Mouse (Mus musculus) MN1 (cell line): ENCODE data around the gene Gpr39.

Experiments used
- DNase-seq: peaks from one replicate; pipeline ENCODE4 v3.0.0-alpha.2; 2016; ENCODE audit warnings: low spot score

Gpr39 gene

DNA sequence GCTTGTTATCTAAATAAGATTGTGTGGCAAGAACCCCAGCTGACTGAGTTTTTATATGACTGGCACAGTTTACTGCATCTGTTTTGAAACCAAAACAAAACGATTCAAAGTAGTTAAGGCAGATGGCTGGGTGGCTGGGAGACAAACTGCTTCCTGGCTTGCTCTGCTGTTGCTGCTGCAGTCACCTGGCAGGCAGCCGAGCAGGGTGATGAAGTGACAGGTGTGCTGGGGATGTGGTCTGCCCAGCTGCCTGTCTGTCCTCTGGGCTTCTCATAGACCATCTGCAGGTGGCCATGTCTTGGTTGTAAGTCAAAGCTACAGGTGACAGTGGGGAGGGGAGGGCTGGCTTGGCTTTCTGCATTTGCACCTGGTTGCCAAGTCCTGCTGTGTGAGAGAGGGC lies 131.6 kb downstream of the Gpr39 start:
- no peak for DNase-seq

DNA sequence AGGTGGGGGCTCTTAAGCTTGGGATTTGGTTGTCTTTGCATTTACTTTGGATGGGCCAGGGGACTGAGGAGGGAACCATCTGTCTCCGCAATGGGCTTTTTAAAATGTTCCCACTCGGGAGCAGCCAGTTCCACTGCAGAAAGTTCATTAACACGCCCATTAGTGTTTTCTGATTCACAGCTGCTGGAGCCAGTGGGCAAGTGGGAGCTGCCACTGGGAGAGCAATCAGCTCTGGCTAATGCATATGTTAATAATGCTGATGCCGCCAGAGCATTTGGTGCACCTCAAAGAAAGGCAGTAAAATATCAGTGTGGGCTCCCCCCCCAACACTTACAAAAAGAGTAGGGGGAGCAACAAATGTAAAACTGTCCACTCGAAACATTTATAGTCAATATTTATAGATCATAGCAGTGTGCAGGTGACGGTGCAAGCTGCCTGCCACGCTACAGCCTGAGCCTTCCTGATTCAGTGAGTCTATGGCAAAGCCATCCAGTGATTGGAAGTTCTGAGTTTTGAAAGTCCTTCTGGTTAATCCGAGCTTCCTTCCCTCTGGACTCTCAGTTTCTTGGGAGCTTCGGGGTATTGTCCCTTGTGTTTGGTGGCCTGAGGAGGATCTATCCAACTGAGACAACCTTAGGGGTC lies 136.5 kb downstream of the Gpr39 start:
- no peak for DNase-seq

- DNase-seq: no peak
These were observed 144.3 kb downstream of the Gpr39 start for GRCm38 (mm10) chr1:125821101-125821500.

- DNase-seq: no peak
These were observed 146.8 kb downstream of the Gpr39 start for GRCm38 (mm10) chr1:125823611-125824010.

GRCm38 (mm10) chr1:125837507-125837906 lies 160.7 kb downstream of the Gpr39 start:
- DNase-seq: no peak

DNA sequence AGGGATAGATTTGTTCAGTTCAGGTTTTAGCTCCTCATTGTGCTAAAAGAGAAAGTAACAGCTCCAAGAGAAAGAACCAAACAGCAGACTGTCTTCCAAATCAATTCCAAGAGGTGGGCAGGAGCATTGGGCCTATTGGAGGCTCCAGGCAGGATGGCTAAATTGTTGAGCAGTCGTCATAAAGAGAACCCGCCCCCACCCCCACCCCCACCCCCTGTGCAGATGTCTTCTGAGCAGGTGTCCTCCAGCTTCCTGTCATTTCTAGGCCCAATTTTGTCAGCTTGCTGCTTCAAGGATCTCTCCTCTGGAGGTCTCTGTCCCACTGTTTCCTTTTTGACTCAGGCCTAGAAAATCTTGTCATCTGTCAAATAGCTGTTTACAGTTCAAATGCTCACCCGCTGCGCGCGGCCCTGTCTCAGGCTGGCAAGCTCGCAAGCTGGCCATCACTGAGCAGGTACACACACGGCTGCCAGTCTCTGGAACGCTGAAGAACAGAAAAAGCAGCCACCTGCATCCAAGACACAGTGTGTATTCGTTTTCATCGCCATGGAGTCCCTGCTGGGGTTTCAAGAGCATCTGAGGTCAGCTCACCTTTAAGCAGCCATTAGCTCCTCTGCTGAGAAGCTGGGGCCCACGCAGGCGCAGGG lies 163.1 kb downstream of the Gpr39 start:
- DNase-seq: no peak

- DNase-seq: no peak
These were observed 177.9 kb downstream of the Gpr39 start for GRCm38 (mm10) chr1:125854646-125855045.

GRCm38 (mm10) chr1:125858631-125859030 lies 181.8 kb downstream of the Gpr39 start:
- DNase-seq: no peak

- no peak for DNase-seq
These were observed 193.3 kb downstream of the Gpr39 start for GRCm38 (mm10) chr1:125870056-125870455.

DNA sequence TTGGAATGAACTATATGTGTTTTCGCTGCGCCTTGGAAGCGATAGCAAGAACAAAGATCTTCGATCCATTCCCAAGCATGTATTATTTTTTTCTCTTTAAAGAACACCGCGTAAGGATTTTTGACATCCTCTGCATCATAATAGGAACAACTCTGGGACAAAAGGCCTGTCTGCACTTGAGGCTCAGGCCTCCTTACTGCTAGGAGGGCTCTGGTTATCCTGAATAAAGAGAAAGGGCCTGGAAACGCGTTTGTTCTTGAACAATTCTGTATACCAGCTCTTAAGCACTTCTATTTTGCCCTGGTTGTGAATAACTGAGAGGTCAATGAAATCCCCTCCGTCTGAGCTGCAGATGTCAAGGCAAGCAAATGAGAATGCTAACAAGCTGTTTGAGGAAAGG lies 216.4 kb downstream of the Gpr39 start:
- DNase-seq: no peak

DNA sequence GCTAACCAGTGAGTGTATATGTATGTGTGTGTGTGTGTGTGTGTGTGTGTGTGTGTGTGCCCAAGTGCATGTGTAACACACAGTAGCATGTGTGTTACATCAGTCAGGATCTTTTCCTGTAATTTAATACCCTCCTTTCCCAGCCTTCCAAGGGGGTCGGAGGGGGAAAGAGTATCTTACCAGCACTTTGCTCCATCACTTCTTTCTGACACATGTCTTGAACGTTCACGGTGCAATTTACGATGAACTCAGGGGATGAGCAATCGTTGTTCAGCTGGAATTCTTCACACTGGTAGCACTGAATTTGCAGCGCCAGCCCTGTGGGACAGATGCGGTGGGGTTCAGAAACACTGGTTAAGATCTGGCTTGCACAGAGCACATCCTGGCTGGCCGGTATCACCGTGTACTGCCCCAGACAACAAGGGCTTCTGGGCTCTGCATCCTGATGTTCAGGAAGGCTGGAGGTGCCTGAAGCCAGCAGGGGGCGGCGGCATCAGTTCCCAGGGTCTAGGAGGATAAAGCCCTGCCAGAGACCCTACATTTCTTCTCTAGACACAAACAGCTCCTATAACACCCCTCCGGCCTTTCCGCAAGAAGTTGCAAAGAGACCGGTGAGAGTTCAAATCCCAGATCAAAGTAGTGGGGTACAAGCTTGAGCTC lies 233.5 kb downstream of the Gpr39 start:
- DNase-seq: no peak

DNA sequence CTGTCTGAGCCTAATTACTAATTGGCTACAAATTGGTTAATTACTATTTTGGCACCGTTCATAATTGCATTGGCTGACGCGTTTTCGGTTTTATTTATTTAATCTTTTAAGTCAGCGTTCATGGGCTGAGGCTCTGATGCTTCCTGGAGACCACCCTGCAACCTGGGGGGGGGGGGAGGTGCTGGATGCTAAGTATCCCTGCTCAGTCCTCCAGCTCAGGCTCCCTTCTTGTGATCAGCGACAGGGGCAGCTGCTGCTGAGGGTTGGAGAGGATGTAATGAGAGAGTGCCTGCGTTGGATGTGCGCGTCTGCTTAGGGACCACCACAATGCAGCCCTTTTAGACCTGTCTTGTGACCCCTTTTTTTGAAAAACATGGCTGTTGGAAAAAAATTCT lies 234.1 kb downstream of the Gpr39 start:
- no peak for DNase-seq

DNA sequence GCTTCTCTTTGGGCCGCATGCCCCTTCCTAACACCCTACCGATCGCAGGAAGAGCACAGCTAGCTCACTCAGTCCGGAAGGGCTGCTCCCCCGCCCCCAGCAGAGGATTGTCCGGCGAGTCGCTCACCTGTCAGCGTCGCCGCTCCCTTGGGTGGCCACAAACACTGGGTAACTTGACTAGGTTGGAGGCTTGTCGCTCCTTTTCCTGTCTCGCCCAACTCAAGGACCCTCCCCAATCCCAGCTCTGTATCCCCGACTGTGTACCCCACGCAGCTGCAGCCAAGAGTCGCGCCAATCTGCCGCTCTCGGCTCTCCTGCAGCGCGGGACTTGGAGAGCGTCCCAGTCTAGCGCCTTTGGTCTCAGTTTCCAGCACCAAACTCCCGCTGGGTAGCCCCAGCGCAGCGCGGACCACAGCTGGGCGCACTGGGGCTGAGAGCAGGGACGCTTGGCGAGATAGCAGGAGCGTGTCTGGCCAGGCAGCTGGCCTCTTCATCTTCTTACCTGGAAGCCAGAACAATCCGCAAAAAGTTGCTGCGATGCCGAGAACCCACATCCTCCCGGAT lies 234.6 kb downstream of the Gpr39 start:
- no peak for DNase-seq

DNA sequence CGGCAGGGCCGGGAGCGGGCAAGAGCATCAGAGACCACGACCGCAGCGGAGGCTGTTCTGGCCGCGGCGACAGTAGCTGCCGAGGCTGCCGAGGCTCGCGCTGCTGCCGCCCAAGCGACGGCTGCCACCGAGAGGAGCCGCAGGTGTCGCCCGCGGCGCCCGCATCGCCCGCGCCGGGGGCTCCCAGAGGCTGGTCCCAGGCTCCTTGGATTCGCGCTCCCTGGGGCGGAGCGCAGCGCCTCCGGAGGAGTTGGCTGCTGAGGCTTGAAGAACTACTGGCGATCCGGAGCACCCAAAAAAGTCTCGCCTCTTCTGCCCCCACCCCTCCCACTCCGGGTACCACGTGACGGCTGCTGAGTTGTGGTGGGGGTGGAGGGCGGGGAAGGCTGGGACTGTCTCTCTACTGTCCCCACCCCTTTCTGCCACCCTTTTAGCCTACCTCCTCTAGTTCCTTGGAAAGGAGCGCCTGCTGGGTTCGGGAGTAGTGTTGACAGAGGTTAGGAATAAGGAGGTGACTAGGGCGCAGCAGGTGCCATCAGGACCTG lies 235.2 kb downstream of the Gpr39 start:
- DNase-seq: no peak

- no peak for DNase-seq
These were observed 236.1 kb downstream of the Gpr39 start, which contains the start of gene Lypd1 for GRCm38 (mm10) chr1:125912601-125913600. Lypd1 (minus strand) TSS chr1:125913101.

DNA sequence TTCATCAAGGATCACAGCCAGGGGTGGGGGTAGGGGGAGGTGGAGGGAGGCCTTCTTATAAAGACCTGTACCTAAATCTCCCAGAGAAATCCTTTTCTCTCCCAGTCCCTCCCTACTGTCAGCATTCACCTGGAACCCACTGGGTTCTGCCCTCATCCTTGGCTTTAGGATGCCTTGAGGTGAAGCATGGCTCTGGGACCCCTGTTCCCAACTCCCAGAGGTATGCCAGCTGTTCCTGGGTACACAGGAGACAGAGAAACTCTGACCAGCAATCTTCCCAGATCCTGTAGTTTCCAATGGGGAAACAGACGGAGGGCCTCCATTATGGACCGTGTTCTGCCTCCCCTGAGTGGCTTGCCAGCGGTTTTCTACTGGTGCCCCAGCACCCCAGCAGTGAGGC lies 243.9 kb downstream of the Gpr39 start:
- DNase-seq: no peak

- no peak for DNase-seq
These were observed 246.3 kb downstream of the Gpr39 start for GRCm38 (mm10) chr1:125923062-125923461.
